Mouse (Mus musculus) gastrocnemius, postnatal 36 days (tissue): ENCODE measurements around the gene Ttc30b. TPM values are rescaled to one million over a fixed set of nuclear protein-coding genes. Genes with fewer than 3 reads are reported as not detected.

Source experiments
- total RNA-seq, 2 experiments: library from RNA; stranded (reverse); gene quantifications; 2 replicates each; pipeline ENCODE4 v1.2.3; 2021

Gene Ttc30b
- total RNA-seq, 2 experiments from 2014 or later = 1.8 to 3.9 TPM

Other genes starting within 250 kb of the Ttc30b start
- 10 to 100 TPM; 33.2 to 40.3 TPM for gene Nfe2l2, start 233.9 kb downstream of the Ttc30b start, total RNA-seq
- 10 to 100 TPM; 21.6 to 24.0 TPM for gene Agps, start 106.4 kb downstream of the Ttc30b start, total RNA-seq
- under 1 TPM in 1 of 2 experiments, not detected in 1; 0.28 TPM for gene Ttc30a2, start 39.6 kb upstream of the Ttc30b start, total RNA-seq
- gene Ttc30a1, start 43.4 kb upstream of the Ttc30b start, total RNA-seq = 1 to 10 TPM in 1 of 2 experiments, under 1 TPM in 1; 0.72 to 1.3 TPM